ENCODE assay signal across 28 mouse cellular contexts in the genomic region with DNA sequence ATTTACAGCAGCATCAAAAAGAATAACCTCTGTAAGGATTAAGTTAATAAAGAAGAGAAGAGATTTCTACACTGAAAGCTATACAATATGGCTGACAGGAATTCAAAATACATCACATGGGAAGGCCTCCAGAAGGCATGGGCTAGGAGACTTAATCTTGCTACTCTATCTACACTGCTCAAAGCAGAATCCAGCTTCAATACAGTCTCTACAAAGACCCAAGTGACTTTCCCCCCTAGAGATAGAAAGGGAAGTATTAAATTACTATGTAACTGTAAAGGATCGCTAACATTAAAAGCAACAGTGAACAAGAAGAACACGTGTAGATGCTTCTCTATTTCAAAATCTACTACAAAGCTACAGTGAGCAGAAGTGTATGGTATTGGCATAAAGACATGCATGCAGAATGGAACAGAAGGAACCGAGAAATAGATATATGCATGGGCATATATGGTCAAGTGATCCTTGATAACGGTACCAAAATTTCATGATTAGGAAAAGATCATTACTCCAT.
"Had no signal": no experiment of that assay in that cellular context is flagged by ENCODE, and none has a peak within 500 bp of the region (broad histone marks: within the 10 kb centered on the region; RNA-seq: fewer than 3 reads in every experiment).

No protein-coding gene starts in this region.

- H3K9ac ChIP-seq: limb, embryonic 12.5 days; limb, embryonic 13.5 days; limb, embryonic 15.5 days; liver, embryonic 12.5 days; liver, embryonic 13.5 days; liver, embryonic 14.5 days; liver, embryonic 15.5 days; liver, postnatal 0 days; lung, embryonic 14.5 days; lung, embryonic 15.5 days; midbrain, embryonic 12.5 days; midbrain, embryonic 13.5 days; midbrain, embryonic 15.5 days; neural tube, embryonic 12.5 days had no signal

- H3K27ac ChIP-seq: limb, embryonic 10.5 days; limb, embryonic 12.5 days; limb, embryonic 13.5 days; limb, embryonic 15.5 days; liver, embryonic 12.5 days; liver, embryonic 13.5 days; liver, embryonic 14.5 days; liver, embryonic 15.5 days; lung, embryonic 15.5 days; macrophage; midbrain, embryonic 10.5 days; midbrain, embryonic 12.5 days; midbrain, embryonic 13.5 days; midbrain, embryonic 15.5 days; neural tube, embryonic 12.5 days had no signal

- H3K4me3 ChIP-seq: limb, embryonic 10.5 days; limb, embryonic 12.5 days; limb, embryonic 13.5 days; limb, embryonic 15.5 days; liver, embryonic 12.5 days; liver, embryonic 13.5 days; liver, embryonic 15.5 days; lung, embryonic 15.5 days; megakaryocyte, embryonic 14.5 days; midbrain, embryonic 10.5 days; midbrain, embryonic 12.5 days; midbrain, embryonic 13.5 days; midbrain, embryonic 15.5 days; myocyte; neural tube, embryonic 12.5 days had no signal

- H3K36me3 ChIP-seq: limb, embryonic 10.5 days; limb, embryonic 12.5 days; limb, embryonic 13.5 days; limb, embryonic 15.5 days; liver, embryonic 12.5 days; liver, embryonic 13.5 days; liver, embryonic 15.5 days; lung, embryonic 15.5 days; midbrain, embryonic 10.5 days; midbrain, embryonic 12.5 days; midbrain, embryonic 13.5 days; midbrain, embryonic 15.5 days; neural tube, embryonic 12.5 days had no signal

- H3K4me1 ChIP-seq: limb, embryonic 12.5 days; limb, embryonic 13.5 days; limb, embryonic 15.5 days; lung, embryonic 15.5 days; midbrain, embryonic 12.5 days; midbrain, embryonic 13.5 days; midbrain, embryonic 15.5 days; neural tube, embryonic 12.5 days had no signal

- DNase-seq: left cerebral cortex, postnatal 4 days; liver; liver, embryonic 13.5 days; liver, postnatal 0 days; lung, adult 18-20 months; lung, adult 2 months; lung, embryonic 14.5 days; lung, postnatal 10 days; lung, postnatal 14 days; lung, postnatal 36 days; lung, postnatal 4 days; midbrain, embryonic 14.5 days had no signal

- H3K9me3 ChIP-seq: limb, embryonic 10.5 days; limb, embryonic 12.5 days; limb, embryonic 13.5 days; limb, embryonic 15.5 days; liver, embryonic 12.5 days; liver, embryonic 13.5 days; liver, embryonic 15.5 days; lung, embryonic 15.5 days; megakaryocyte, embryonic 14.5 days; midbrain, embryonic 10.5 days; midbrain, embryonic 12.5 days; midbrain, embryonic 13.5 days; midbrain, embryonic 15.5 days; neural tube, embryonic 12.5 days had no signal

- H3K27me3 ChIP-seq: liver, embryonic 13.5 days; midbrain, embryonic 13.5 days; midbrain, embryonic 15.5 days; neural tube, embryonic 12.5 days had no signal
